Mouse (Mus musculus) ES-E14 (cell line): ENCODE measurements around the gene Gucy1b1.

Experiments
- CHD2 ChIP-seq: IDR thresholded peaks from 2 replicates; pipeline ENCODE4 v1.6.1; 2014; ENCODE audit warnings: mild to moderate bottlenecking, low read depth, low read length, inconsistent platforms
- ZNF384 ChIP-seq: IDR thresholded peaks from 2 replicates; pipeline ENCODE4 v1.6.1; 2012; ENCODE audit warnings: low read depth, low read length, inconsistent platforms

DNA sequence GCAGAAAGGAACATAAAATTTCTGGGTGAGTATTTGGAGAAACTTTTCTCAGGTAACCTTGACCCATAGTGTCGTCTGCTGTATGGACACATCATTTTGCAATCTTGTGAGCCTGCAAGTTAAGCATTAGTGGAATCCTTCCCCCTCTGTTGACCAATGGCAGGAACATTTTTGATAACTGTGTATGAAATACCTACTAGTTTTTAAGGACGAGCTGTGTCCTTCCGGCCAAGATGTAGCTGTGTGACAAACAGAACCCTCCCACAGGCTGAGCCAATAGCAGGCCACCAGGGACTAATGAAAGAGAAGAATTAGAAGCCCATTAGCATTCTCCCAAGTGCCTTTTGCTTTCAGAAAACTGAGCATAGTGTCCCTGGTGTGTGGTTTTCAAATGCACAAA is 84.0 kb downstream of the Gucy1b1 start:
- no peak for TF ChIP-seq ZNF384
- TF ChIP-seq CHD2, result no peak
